Mouse (Mus musculus) lung, postnatal 0 days (tissue): Measurements from ENCODE around the gene Hemk1. TPM values are rescaled to one million over a fixed set of nuclear protein-coding genes. Genes with fewer than 3 reads are reported as not detected.

Source experiments
- ATAC-seq: fragments of 200-750 bp; cut with Nextera tagmentation; 2 replicates; pipeline ENCODE4 v1.8.0; 2017; ENCODE audit warnings: moderate library complexity
- DNase-seq: peaks from one replicate; pipeline ENCODE4 v3.0.0-alpha.2; 2016; ENCODE audit warnings: low spot score
- H3K27ac ChIP-seq: fragments of 300-500 bp; sonication (generic); 2 replicates; pipeline ENCODE4 v1.5.1; 2014; ENCODE audit warnings: antibody characterized with exemption, mild to moderate bottlenecking, low read length, mixed read lengths
- H3K27me3 ChIP-seq: fragments of 300-500 bp; sonication (generic); replicated peaks from 2 replicates; pipeline ENCODE4 v1.6.1; 2014; ENCODE audit warnings: low read length, mixed read lengths; ENCODE audit not compliant: insufficient read depth
- H3K36me3 ChIP-seq: fragments of 300-500 bp; sonication (generic); 2 replicates; pipeline ENCODE4 v1.6.1; 2014; ENCODE audit warnings: low read length, mixed read lengths; ENCODE audit not compliant: insufficient read depth
- H3K4me1 ChIP-seq: fragments of 300-500 bp; sonication (generic); 2 replicates; pipeline ENCODE4 v1.6.1; 2014; ENCODE audit warnings: antibody characterized with exemption, low read depth, low read length, mixed read lengths; ENCODE audit not compliant: insufficient read depth
- H3K4me2 ChIP-seq: fragments of 300-500 bp; sonication (generic); replicated peaks from 2 replicates; pipeline ENCODE4 v1.6.1; 2014; ENCODE audit warnings: low read depth, mild to moderate bottlenecking, low read length, moderate library complexity, mixed read lengths
- H3K4me3 ChIP-seq: fragments of 300-500 bp; sonication (generic); 2 replicates; pipeline ENCODE4 v1.5.1; 2014; ENCODE audit warnings: low read depth, low read length
- H3K9ac ChIP-seq: fragments of 300-500 bp; sonication (generic); replicated peaks from 2 replicates; pipeline ENCODE4 v1.6.1; 2014; ENCODE audit warnings: low read depth, mild to moderate bottlenecking
- H3K9me3 ChIP-seq: fragments of 300-500 bp; sonication (generic); 2 replicates; pipeline ENCODE4 v1.6.1; 2016; ENCODE audit warnings: low read length, mixed read lengths
- CTCF ChIP-seq: IDR thresholded peaks from 2 replicates; pipeline ENCODE4 v1.5.1; 2016; ENCODE audit warnings: antibody characterized with exemption, mild to moderate bottlenecking
- EP300 ChIP-seq: IDR thresholded peaks from 2 replicates; pipeline ENCODE4 v1.6.1; 2016; ENCODE audit warnings: antibody characterized with exemption, mild to moderate bottlenecking, control low read depth
- WGBS: fragments of 180-500 bp; shearing (Covaris S2); extraction: QIAGEN DNeasy Blood & Tissue Kit; methylation state at CpG from one replicate; pipeline ENCODE4 v1.1.7; 2014; 5-methylcytosine and 5-hydroxymethylcytosine counted together
- polyA plus RNA-seq: library from polyadenylated mRNA; unstranded; fragments of >200 nt; fragmentation: Nextera tagmentation; extraction: Ambion mirVana; gene quantifications from 2 replicates; pipeline ENCODE4 v1.2.1, GENCODE M21; 2015

The Hemk1 gene
- polyA plus RNA-seq, 1 experiment from 2014 or later = 5.9 TPM

DNA sequence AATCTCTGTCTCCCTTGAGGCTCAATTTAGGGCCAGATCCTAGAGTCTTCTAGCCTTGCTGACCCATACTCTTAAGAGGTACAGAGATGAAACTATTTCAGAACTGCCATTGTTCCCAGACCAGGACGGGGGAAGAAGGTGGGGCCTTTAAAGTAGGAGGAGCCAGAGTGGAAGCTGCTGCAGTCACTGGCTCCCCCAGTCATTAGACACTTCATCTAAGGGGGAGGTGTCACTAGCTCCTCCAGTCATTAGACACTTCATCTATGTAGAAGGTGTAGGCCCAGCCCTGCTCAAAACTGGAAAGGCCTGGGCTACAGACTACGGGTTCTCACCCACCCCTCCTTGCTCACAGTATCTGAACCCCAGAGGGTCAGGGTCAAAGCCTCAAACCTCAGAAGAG, 50.9 kb downstream of the Hemk1 start:
- ATAC-seq (no peak), DNase-seq (peak; percentile 41)
- TF ChIP-seq EP300 = no peak
- no peak for TF ChIP-seq CTCF
- Histone ChIP-seq H3K9ac (no peak overlapping the region), H3K9me3 (no peaks in the 10 kb centered on the region), H3K4me1 (no peaks in the 10 kb centered on the region; the same call in 1 of the 2 replicates), H3K4me2 (peak overlapping the region; percentile 77; the same call in 1 of the 2 replicates), H3K27ac (peak overlapping the region; percentile 92), H3K4me3 (no peak overlapping the region), H3K27me3 (no peaks in the 10 kb centered on the region), H3K36me3 (no peaks in the 10 kb centered on the region)
- WGBS = 45% methylated on average over 2 of the region's 2 CpGs

- Histone ChIP-seq H3K9me3 (no peaks in the 10 kb centered on the region), H3K36me3 (no peaks in the 10 kb centered on the region), H3K4me1 (peaks cover 4% of the 10 kb centered on the region), H3K4me2 (no peak overlapping the region), H3K27ac (0 out of 2 replicates have a peak overlapping the region, but pooled peaks have one; percentile 14), H3K4me3 (no peak overlapping the region), H3K27me3 (no peaks in the 10 kb centered on the region), H3K9ac (no peak overlapping the region)
- WGBS = 9% methylated on average over 3 of the region's 3 CpGs
- ATAC-seq = no peak
- peak; percentile 40 for DNase-seq
- no peak for TF ChIP-seq EP300
- no peak for TF ChIP-seq CTCF
Measured at GRCm38 (mm10) chr9:107285009-107285408, 53.1 kb downstream of the Hemk1 start.

- ATAC-seq = no peak
- H3K4me1 ChIP-seq = peaks cover 11% of the 10 kb centered on the region
- no peaks in the 10 kb centered on the region for H3K9me3 ChIP-seq
- H3K4me3 ChIP-seq = no peak overlapping the region
- WGBS = 71% methylated on average over 9 of the region's 9 CpGs
- no peak overlapping the region for H3K27ac ChIP-seq
- H3K4me2 ChIP-seq = no peak overlapping the region
- no peak overlapping the region for H3K9ac ChIP-seq
- H3K36me3 ChIP-seq = no peaks in the 10 kb centered on the region
- TF ChIP-seq EP300 = no peak
- TF ChIP-seq CTCF = no peak
- no peak for DNase-seq
- no peaks in the 10 kb centered on the region for H3K27me3 ChIP-seq
Measured at GRCm38 (mm10) chr9:107282951-107283350, 55.2 kb downstream of the Hemk1 start.

DNA sequence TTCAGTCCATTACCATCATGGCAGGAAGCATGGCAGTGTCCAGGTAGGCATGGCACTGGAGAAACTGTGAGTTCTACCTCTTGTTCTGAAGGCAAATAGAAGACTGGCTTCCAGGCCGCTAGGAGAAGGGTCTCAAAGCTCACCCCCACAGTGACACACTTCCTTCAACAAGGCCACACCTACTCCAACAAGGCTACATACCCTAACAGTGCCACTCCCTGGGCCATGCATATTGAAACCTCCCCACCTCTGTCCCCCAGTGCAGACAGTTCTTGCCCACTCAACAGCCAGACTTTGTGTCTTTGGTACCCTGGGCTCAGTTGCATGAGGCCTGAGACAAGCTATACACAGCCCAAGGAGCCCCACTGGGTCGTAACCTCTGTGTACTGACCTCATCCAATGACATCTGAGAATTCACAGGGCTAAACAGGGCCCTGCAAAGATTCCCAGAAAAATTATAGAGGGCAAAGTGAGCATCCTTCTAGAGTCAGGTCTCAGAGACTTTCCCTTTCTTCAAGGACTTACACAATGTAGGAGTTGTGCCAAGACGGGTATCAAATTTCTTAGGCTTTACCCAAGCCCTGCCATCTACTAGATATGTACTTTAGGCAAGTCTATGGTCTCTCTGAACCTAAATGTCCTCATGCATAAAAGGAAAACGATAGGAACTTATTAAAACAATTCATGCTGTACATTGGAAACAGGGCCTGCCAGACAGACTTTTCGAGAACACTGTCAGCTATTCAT, 56.7 kb downstream of the Hemk1 start:
- H3K4me3 ChIP-seq = no peak overlapping the region
- H3K4me1 ChIP-seq = peaks cover 11% of the 10 kb centered on the region
- no peaks in the 10 kb centered on the region for H3K27me3 ChIP-seq
- 64% methylated on average over 5 of the region's 5 CpGs for WGBS
- DNase-seq (peak; percentile 46), ATAC-seq (no peak)
- no peaks in the 10 kb centered on the region for H3K9me3 ChIP-seq
- no peak overlapping the region for H3K9ac ChIP-seq
- H3K27ac ChIP-seq = no peak overlapping the region
- no peaks in the 10 kb centered on the region for H3K36me3 ChIP-seq
- H3K4me2 ChIP-seq = no peak overlapping the region
- no peak for TF ChIP-seq EP300
- no peak for TF ChIP-seq CTCF

DNA sequence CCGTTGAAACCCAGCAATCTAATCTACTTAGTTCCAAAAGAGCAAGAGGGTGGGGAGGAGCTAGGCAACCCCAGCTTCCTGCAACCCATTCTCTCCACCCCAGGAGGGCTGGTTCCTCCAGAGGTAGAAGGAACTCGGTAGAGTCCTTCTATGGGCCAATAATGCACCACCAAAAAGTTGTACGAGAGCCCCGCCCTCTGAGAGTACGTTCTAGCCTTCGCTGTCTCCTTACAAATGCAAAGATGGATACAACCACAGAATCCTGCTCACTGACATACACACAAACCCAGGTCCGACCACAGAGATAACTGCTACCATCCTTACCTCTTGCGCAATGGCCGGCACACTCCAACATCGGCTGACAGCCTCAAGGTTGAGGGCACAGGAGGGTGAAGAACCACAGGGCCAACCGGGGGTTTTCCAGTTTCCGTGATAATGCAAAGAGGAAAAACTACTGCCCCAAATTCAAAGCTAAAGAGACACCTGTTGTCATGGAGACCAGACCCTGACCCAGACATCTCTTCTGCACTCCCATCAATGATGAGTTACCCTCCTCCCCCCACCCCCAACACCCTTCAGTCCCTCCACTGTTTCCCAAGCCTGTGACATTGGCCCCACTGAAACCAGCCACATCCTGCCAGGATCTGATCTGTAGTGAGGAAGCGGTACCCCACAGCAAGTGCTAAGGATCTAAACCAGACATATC, 57.7 kb downstream of the Hemk1 start:
- DNase-seq (peak; percentile 47), ATAC-seq (peak; percentile 9; the same call in 1 of the 2 replicates)
- no peak for TF ChIP-seq EP300
- no peak for TF ChIP-seq CTCF
- Histone ChIP-seq H3K27me3 (no peaks in the 10 kb centered on the region), H3K36me3 (no peaks in the 10 kb centered on the region), H3K4me3 (no peak overlapping the region; the same call in 1 of the 2 replicates), H3K9me3 (no peaks in the 10 kb centered on the region), H3K27ac (peak overlapping the region; percentile 73), H3K4me2 (peak overlapping the region; percentile 27; the same call in 1 of the 2 replicates), H3K9ac (no peak overlapping the region), H3K4me1 (peaks cover 11% of the 10 kb centered on the region)
- 47% methylated on average over 13 of the region's 13 CpGs for WGBS
